Mouse (Mus musculus): Measurements from ENCODE around the gene Usp17lc.

DNA sequence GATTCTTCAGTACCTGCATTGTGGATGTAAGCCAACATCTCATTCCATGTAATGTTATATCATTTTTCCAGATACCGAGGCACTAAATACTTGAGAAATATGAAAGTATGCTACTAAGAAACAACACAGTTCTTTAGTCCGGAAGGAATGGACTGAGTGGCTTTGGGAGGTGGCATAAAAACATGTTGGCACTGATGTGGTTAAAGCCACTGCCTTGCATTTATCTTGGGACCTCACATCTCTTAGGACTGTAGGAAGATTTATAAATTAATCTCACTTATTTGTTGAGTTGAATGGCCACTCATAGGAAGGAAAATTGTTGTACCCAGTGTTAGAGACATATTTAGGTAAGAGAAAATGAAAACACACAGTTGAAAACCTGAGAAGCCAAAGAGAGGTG, 33.9 kb downstream of the Usp17lc start, which contains the start of gene Olfr606:
- TF ChIP-seq CTCF (IDR thresholded peaks at IDR 0.05) (no peak), POLR2A (IDR thresholded peaks at IDR 0.05; ENCODE audit: insufficient read depth, low read depth, low read length) (no peak)
